Mouse (Mus musculus): Measurements from ENCODE around the gene Chil5.

- TF ChIP-seq EP300 (IDR thresholded peaks at IDR 0.05) (no peak), CTCF (IDR thresholded peaks at IDR 0.05) (no peak)
Observed at GRCm38 (mm10) chr3:106040306-106040705, 7.7 kb upstream of the Chil5 start.

Data from lung, postnatal 0 days (tissue).